8 mouse cellular contexts compared by ENCODE assay signal in genomic region chr19:37601968-37602848, GRCm38 (mm10). TPM values are rescaled to one million over a fixed set of nuclear protein-coding genes. Genes with fewer than 3 reads are reported as not detected.
DNase-seq lines count a peak whose midpoint lies in the region; ATAC-seq and TF ChIP-seq lines count a peak whose summit lies in the region.

No protein-coding gene starts in this region.

- TF ChIP-seq CTCF in heart, adult 2 months (IDR thresholded peaks at IDR 0.05), result peak; percentile 72

- H3K4me2 ChIP-seq in heart, embryonic 15.5 days, result peak overlapping the region; percentile 50

- 31% methylated on average over 22 of the region's 22 CpGs for WGBS in heart, adult 2 months
- 35% methylated on average over 22 of the region's 22 CpGs for WGBS in heart, embryonic 15.5 days

- no peaks in the 10 kb centered on the region for H3K36me3 ChIP-seq in heart, adult 2 months (ENCODE audit: control insufficient read depth, insufficient read depth, low read length)
- no peaks in the 10 kb centered on the region for H3K36me3 ChIP-seq in heart, embryonic 15.5 days

- no peaks in the 10 kb centered on the region for H3K4me1 ChIP-seq in heart, adult 2 months (ENCODE audit: control insufficient read depth, insufficient read depth, low read length)
- H3K4me1 ChIP-seq in heart, embryonic 15.5 days (replicated peaks), result 0 out of 2 replicates have a peak, but pooled peaks cover 4% of the 10 kb centered on the region

- DNase-seq in heart, adult 2 months, result no peak
- no peak for DNase-seq in heart, adult 11 months
- peak; percentile 71 for DNase-seq in ES-CJ7 (ENCODE audit: low read depth, low spot score)
- peak; percentile 85 for DNase-seq in embryo, embryonic 11 days
- DNase-seq in left cerebral cortex, postnatal 25 days (ENCODE audit: low spot score in 2 of 2), result peak; percentile 59 to 68
- peak; percentile 74 for DNase-seq in mesoderm, embryonic 11.5 days (ENCODE audit: low read depth, low spot score)
- no peak for DNase-seq in gastrocnemius, adult 8-10 months (ENCODE audit: low spot score in 2 of 2)

- TF ChIP-seq POLR2A in heart, adult 2 months (IDR thresholded peaks at IDR 0.05; ENCODE audit: insufficient read depth, low read depth, low read length), result no peak

- H3K9ac ChIP-seq in heart, adult 2 months (ENCODE audit: low read depth, low read length), result no peak overlapping the region; the same call in 1 of the 2 replicates
- no peak overlapping the region for H3K9ac ChIP-seq in heart, embryonic 15.5 days

- no peak for TF ChIP-seq EP300 in heart, adult 2 months (IDR thresholded peaks at IDR 0.05; ENCODE audit: insufficient read depth, low read depth, low read length)

- no peak for ATAC-seq in heart, embryonic 15.5 days (replicated peaks; ENCODE audit: insufficient number of reproducible peaks, insufficient read depth, low FRiP score, low read depth)

- intact Hi-C loops in heart, adult 2 months (cut with DNase I), result loop anchor here (2.0 kb wide), 1 partner anchor 285 kb away; no protein-coding TSS in a partner anchor
- intact Hi-C loops in left cerebral cortex, postnatal 25 days (cut with DNase I), result loop anchor here (2.0 kb wide), 2 partner anchors 285 to 335 kb away; no protein-coding TSS in a partner anchor

- H3K9me3 ChIP-seq in heart, embryonic 15.5 days (replicated peaks), result no peaks in the 10 kb centered on the region

- H3K4me3 ChIP-seq in heart, adult 2 months, result no peak overlapping the region
- H3K4me3 ChIP-seq in heart, embryonic 15.5 days, result peak overlapping the region; percentile 13

- no peak overlapping the region for H3K27ac ChIP-seq in heart, adult 2 months
- H3K27ac ChIP-seq in heart, embryonic 15.5 days, result no peak overlapping the region

- no peaks in the 10 kb centered on the region for H3K27me3 ChIP-seq in heart, adult 2 months (ENCODE audit: control insufficient read depth, insufficient read depth, low read length)
- H3K27me3 ChIP-seq in heart, embryonic 15.5 days, result no peaks in the 10 kb centered on the region

- H3K79me2 ChIP-seq in heart, adult 2 months (replicated peaks; ENCODE audit: control insufficient read depth, insufficient read depth, low read length), result no peaks in the 10 kb centered on the region

RNA-seq across cellular contexts. Expression of gene Exoc6, which starts 52.0 kb away (rescaled TPM):
- total RNA-seq in heart, adult 2 months (2021), result 10 to 100 TPM; 29.8 to 34.2 TPM
- 13.8 and 19.8 TPM in 2 replicates for polyA plus RNA-seq in heart, adult 2 months (2012; rRNA removed)
- 16.6 and 18.8 TPM in 2 replicates for polyA plus RNA-seq in heart, embryonic 15.5 days (2015; fragmentation: Nextera tagmentation; extraction: Ambion mirVana)
- total RNA-seq in left cerebral cortex, postnatal 25 days (2021), result 10 to 100 TPM; 42.6 to 43.1 TPM
- 10 to 100 TPM; 53.9 to 59.3 (median 55.6) TPM for total RNA-seq in gastrocnemius, adult 8-10 months (2022)

Comparison
In these comparisons a context has a peak if more than half of its experiments do, and no peak if none do; other contexts are left out.
1. DNase-seq: peak in ES-CJ7 (single experiment), embryo, embryonic 11 days (single experiment), left cerebral cortex, postnatal 25 days (2 of 2) and mesoderm, embryonic 11.5 days (single experiment); none in heart, adult 2 months (0 of 2), heart, adult 11 months (single experiment) and gastrocnemius, adult 8-10 months (0 of 2).